Comparison of ENCODE assay signal across 16 mouse cellular contexts in genomic region chr16:43360838-43361480, GRCm38 (mm10).
DNase-seq lines count a peak whose midpoint lies in the region; ATAC-seq and TF ChIP-seq lines count a peak whose summit lies in the region.
"Had no signal": no experiment of that assay in that cellular context is flagged by ENCODE, and none has a peak within 500 bp of the region (broad histone marks: within the 10 kb centered on the region; RNA-seq: fewer than 3 reads in every experiment).

No protein-coding gene starts in this region.

- peak; percentile 28 to 38 for DNase-seq in cerebellum, postnatal 10 days
- no peak for DNase-seq in cerebellum, adult 9-11 months
- peak; percentile 24 for DNase-seq in neural tube, embryonic 10.5 days (ENCODE audit: extremely low spot score, low spot score)
- DNase-seq in kidney, postnatal 14 days, result peak; percentile 38
- DNase-seq in hindbrain, postnatal 0 days (ENCODE audit: low spot score), result no peak
- DNase-seq in adrenal gland, postnatal 36 days, result no peak
- no peak for DNase-seq in cerebellum, postnatal 25 days
- DNase-seq: cerebellum, adult 11 months; gastrocnemius, postnatal 36 days; liver, embryonic 13.5 days; right cerebral cortex, postnatal 4 days had no signal

- no peaks in the 10 kb centered on the region for H3K36me3 ChIP-seq in neural tube, embryonic 15.5 days
- H3K36me3 ChIP-seq in hindbrain, postnatal 0 days (ENCODE audit: insufficient read depth, low read length), result no peaks in the 10 kb centered on the region
- H3K36me3 ChIP-seq: heart, embryonic 13.5 days; hindbrain, embryonic 10.5 days; liver, embryonic 13.5 days had no signal

- no peak for ATAC-seq in neural tube, embryonic 15.5 days (ENCODE audit: low FRiP score)
- ATAC-seq in hindbrain, postnatal 0 days, result no peak
- ATAC-seq: activated CD4-positive, CD25-positive, alpha-beta regulatory T cell, adult 4 months; midbrain, embryonic 16.5 days had no signal

- no peak overlapping the region for H3K4me3 ChIP-seq in neural tube, embryonic 15.5 days (replicated peaks)
- no peak overlapping the region for H3K4me3 ChIP-seq in hindbrain, postnatal 0 days (ENCODE audit: low read length)
- H3K4me3 ChIP-seq: heart, embryonic 13.5 days; hindbrain, embryonic 10.5 days; liver, embryonic 13.5 days had no signal

- no peaks in the 10 kb centered on the region for H3K27me3 ChIP-seq in neural tube, embryonic 15.5 days (replicated peaks)
- H3K27me3 ChIP-seq in hindbrain, postnatal 0 days (ENCODE audit: insufficient read depth, low read length), result no peaks in the 10 kb centered on the region
- H3K27me3 ChIP-seq: heart, embryonic 13.5 days; liver, embryonic 13.5 days had no signal

- H3K27ac ChIP-seq in neural tube, embryonic 15.5 days (replicated peaks), result no peak overlapping the region
- H3K27ac ChIP-seq in hindbrain, postnatal 0 days, result no peak overlapping the region
- H3K27ac ChIP-seq: heart, embryonic 13.5 days; hindbrain, embryonic 10.5 days; liver, embryonic 13.5 days had no signal

- no peak overlapping the region for H3K9ac ChIP-seq in neural tube, embryonic 15.5 days (replicated peaks)
- no peak overlapping the region for H3K9ac ChIP-seq in hindbrain, postnatal 0 days (replicated peaks; ENCODE audit: low read length)
- H3K9ac ChIP-seq: heart, embryonic 13.5 days; liver, embryonic 13.5 days had no signal

- no peak overlapping the region for H3K4me2 ChIP-seq in neural tube, embryonic 15.5 days
- no peak overlapping the region for H3K4me2 ChIP-seq in hindbrain, postnatal 0 days (ENCODE audit: low read depth, low read length)
- H3K4me2 ChIP-seq: heart, embryonic 13.5 days; liver, embryonic 13.5 days had no signal

- 77% methylated on average over 7 of the region's 7 CpGs for WGBS in neural tube, embryonic 15.5 days
- WGBS in hindbrain, postnatal 0 days, result 67% methylated on average over 7 of the region's 7 CpGs

- H3K4me1 ChIP-seq in neural tube, embryonic 15.5 days, result no peaks in the 10 kb centered on the region; the same call in 1 of the 2 replicates
- no peaks in the 10 kb centered on the region for H3K4me1 ChIP-seq in hindbrain, postnatal 0 days (ENCODE audit: insufficient read depth, low read length)
- H3K4me1 ChIP-seq: liver, embryonic 13.5 days had no signal

- TF ChIP-seq CTCF in hindbrain, postnatal 0 days (IDR thresholded peaks at IDR 0.05; ENCODE audit: low read depth), result no peak

- H3K9me3 ChIP-seq in neural tube, embryonic 15.5 days (replicated peaks), result no peaks in the 10 kb centered on the region
- no peaks in the 10 kb centered on the region for H3K9me3 ChIP-seq in hindbrain, postnatal 0 days (ENCODE audit: low read length)
- H3K9me3 ChIP-seq: heart, embryonic 13.5 days; hindbrain, embryonic 10.5 days; liver, embryonic 13.5 days had no signal

Comparison
In these comparisons a context has a peak if more than half of its experiments do, and no peak if none do; other contexts are left out.
1. DNase-seq: peak in cerebellum, postnatal 10 days (2 of 2), neural tube, embryonic 10.5 days (single experiment) and kidney, postnatal 14 days (single experiment); none in cerebellum, adult 9-11 months (single experiment), hindbrain, postnatal 0 days (single experiment), adrenal gland, postnatal 36 days (0 of 2) and cerebellum, postnatal 25 days (0 of 2).